ENCODE assay signal across 9 mouse cellular contexts in genomic region chr10:5603512-5603911, GRCm38 (mm10). TPM values are rescaled to one million over a fixed set of nuclear protein-coding genes. Genes with fewer than 3 reads are reported as not detected.
DNase-seq lines count a peak whose midpoint lies in the region; ATAC-seq lines count a peak whose summit lies in the region.
"Had no signal": no experiment of that assay in that cellular context is flagged by ENCODE, and none has a peak within 500 bp of the region (broad histone marks: within the 10 kb centered on the region; RNA-seq: fewer than 3 reads in every experiment).

No protein-coding gene starts in this region.

- DNase-seq in thymus, postnatal 14 days: peak; percentile 6
- no peak for DNase-seq in thymus, postnatal 36 days
- peak; percentile 25 for DNase-seq in c-Kit-positive CD71-negative TER-119-negative erythroid progenitor cells, embryonic 14.5 days (ENCODE audit: low read depth)
- peak; percentile 39 for DNase-seq in kidney, postnatal 14 days
- no peak for DNase-seq in right cerebral cortex, postnatal 36 days (ENCODE audit: low spot score in 2 of 2)
- DNase-seq in layer of hippocampus, postnatal 36 days: no peak
- DNase-seq: cerebellum, adult 9-11 months had no signal

- ATAC-seq in frontal cortex, adult (ENCODE audit: low TSS enrichment): no peak
- ATAC-seq: hindbrain, embryonic 16.5 days had no signal

RNA-seq across cellular contexts. Expression of gene Myct1, which starts 9.9 kb away (rescaled TPM):
- total RNA-seq in layer of hippocampus, postnatal 36 days (2021): under 1 TPM in 1 of 2 experiments, not detected in 1; 0.37 TPM

RNA-seq across cellular contexts. Expression of gene Vip, which starts 35.5 kb away (rescaled TPM):
- 10 to 100 TPM; 14.8 to 16.6 TPM for total RNA-seq in layer of hippocampus, postnatal 36 days (2021)

RNA-seq across cellular contexts. Expression of gene Syne1, which starts 52.2 kb away (rescaled TPM):
- 100 to 1,000 TPM; 280 to 293 TPM for total RNA-seq in layer of hippocampus, postnatal 36 days (2021)

Comparison
In these comparisons a context has a peak if more than half of its experiments do, and no peak if none do; other contexts are left out.
1. DNase-seq: peak in thymus, postnatal 14 days (single experiment), c-Kit-positive CD71-negative TER-119-negative erythroid progenitor cells, embryonic 14.5 days (single experiment) and kidney, postnatal 14 days (single experiment); none in thymus, postnatal 36 days (0 of 2), right cerebral cortex, postnatal 36 days (0 of 2) and layer of hippocampus, postnatal 36 days (0 of 2).